In the genomic region with DNA sequence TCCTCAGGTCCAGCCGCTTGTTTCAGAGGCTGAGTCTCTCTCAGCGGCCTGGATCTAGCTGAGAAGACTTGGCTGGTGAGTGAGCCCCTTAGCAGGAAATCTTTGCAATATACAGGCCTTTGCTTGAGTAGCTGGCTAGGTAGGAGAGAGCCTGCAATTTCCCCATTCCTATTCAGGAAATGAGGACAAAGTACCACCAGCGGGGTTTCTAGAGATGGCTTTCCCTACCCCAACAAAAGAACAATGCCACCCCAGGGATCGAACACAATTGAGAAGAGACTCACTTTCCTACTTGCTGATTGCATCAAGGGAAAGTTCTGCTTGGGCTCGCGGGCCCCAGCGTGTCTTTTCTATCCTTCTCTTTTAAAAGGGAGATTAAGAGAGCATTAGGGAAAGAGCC, we compare ENCODE assay signal across 24 mouse cellular contexts. TPM values are rescaled to one million over a fixed set of nuclear protein-coding genes. Genes with fewer than 3 reads are reported as not detected.
A peak's percentile ranks its signal among the peaks of the same experiment; 100 is the strongest.
DNase-seq lines count a peak whose midpoint lies in the region; ATAC-seq lines count a peak whose summit lies in the region.
"Had no signal": no experiment of that assay in that cellular context is flagged by ENCODE, and none has a peak within 500 bp of the region (broad histone marks: within the 10 kb centered on the region; RNA-seq: fewer than 3 reads in every experiment).

No protein-coding gene starts in this region.

- no peak overlapping the region for H3K27ac ChIP-seq in forebrain, embryonic 10.5 days
- no peak overlapping the region for H3K27ac ChIP-seq in forebrain, embryonic 13.5 days
- no peak overlapping the region for H3K27ac ChIP-seq in midbrain, embryonic 14.5 days (replicated peaks; ENCODE audit: low read depth, low read length)
- no peak overlapping the region for H3K27ac ChIP-seq in midbrain, embryonic 16.5 days (ENCODE audit: low read length)
- H3K27ac ChIP-seq in neural tube, embryonic 15.5 days (replicated peaks) = no peak overlapping the region
- H3K27ac ChIP-seq: embryonic facial prominence, embryonic 12.5 days; heart, embryonic 15.5 days; kidney, embryonic 15.5 days; layer of hippocampus, adult 2 months; limb, embryonic 13.5 days; lung, embryonic 15.5 days; midbrain, embryonic 12.5 days had no signal

- no peaks in the 10 kb centered on the region for H3K36me3 ChIP-seq in forebrain, embryonic 10.5 days (replicated peaks)
- H3K36me3 ChIP-seq in forebrain, embryonic 13.5 days (ENCODE audit: poor library complexity, severe bottlenecking) = no peaks in the 10 kb centered on the region
- no peaks in the 10 kb centered on the region for H3K36me3 ChIP-seq in midbrain, embryonic 14.5 days (ENCODE audit: control insufficient read depth, insufficient read depth, low read length)
- H3K36me3 ChIP-seq in midbrain, embryonic 16.5 days (ENCODE audit: control insufficient read depth, insufficient read depth, low read length) = no peaks in the 10 kb centered on the region
- no peaks in the 10 kb centered on the region for H3K36me3 ChIP-seq in neural tube, embryonic 15.5 days
- H3K36me3 ChIP-seq: embryonic facial prominence, embryonic 12.5 days; heart, embryonic 15.5 days; kidney, embryonic 15.5 days; limb, embryonic 13.5 days; lung, embryonic 15.5 days; midbrain, embryonic 12.5 days had no signal

- ATAC-seq in forebrain, embryonic 13.5 days = no peak
- no peak for ATAC-seq in midbrain, embryonic 14.5 days (ENCODE audit: low FRiP score, low TSS enrichment)
- ATAC-seq in midbrain, embryonic 16.5 days = no peak
- no peak for ATAC-seq in activated CD4-positive, CD25-positive, alpha-beta regulatory T cell, adult 4 months
- ATAC-seq in neural tube, embryonic 15.5 days (ENCODE audit: low FRiP score) = no peak
- ATAC-seq: hindbrain, embryonic 16.5 days had no signal

- H3K9ac ChIP-seq in forebrain, embryonic 13.5 days = no peak overlapping the region
- no peak overlapping the region for H3K9ac ChIP-seq in midbrain, embryonic 14.5 days (replicated peaks; ENCODE audit: low read length)
- no peak overlapping the region for H3K9ac ChIP-seq in midbrain, embryonic 16.5 days (ENCODE audit: low read depth, low read length)
- no peak overlapping the region for H3K9ac ChIP-seq in neural tube, embryonic 15.5 days (replicated peaks)
- H3K9ac ChIP-seq: embryonic facial prominence, embryonic 12.5 days; heart, embryonic 15.5 days; kidney, embryonic 15.5 days; limb, embryonic 13.5 days; lung, embryonic 15.5 days; midbrain, embryonic 12.5 days had no signal

- peaks cover 5% of the 10 kb centered on the region; the same call in 1 of the 2 replicates for H3K9me3 ChIP-seq in forebrain, embryonic 10.5 days
- no peaks in the 10 kb centered on the region for H3K9me3 ChIP-seq in forebrain, embryonic 13.5 days (replicated peaks)
- no peaks in the 10 kb centered on the region for H3K9me3 ChIP-seq in midbrain, embryonic 14.5 days (ENCODE audit: control insufficient read depth, low read length)
- no peaks in the 10 kb centered on the region for H3K9me3 ChIP-seq in midbrain, embryonic 16.5 days (replicated peaks; ENCODE audit: control insufficient read depth, low read length, poor library complexity, severe bottlenecking)
- no peaks in the 10 kb centered on the region for H3K9me3 ChIP-seq in neural tube, embryonic 15.5 days (replicated peaks)
- H3K9me3 ChIP-seq: embryonic facial prominence, embryonic 12.5 days; heart, embryonic 15.5 days; kidney, embryonic 15.5 days; limb, embryonic 13.5 days; lung, embryonic 15.5 days; midbrain, embryonic 12.5 days had no signal

- H3K4me2 ChIP-seq in forebrain, embryonic 13.5 days = no peak overlapping the region
- H3K4me2 ChIP-seq in midbrain, embryonic 14.5 days (ENCODE audit: low read length) = no peak overlapping the region
- no peak overlapping the region for H3K4me2 ChIP-seq in midbrain, embryonic 16.5 days (ENCODE audit: low read length)
- no peak overlapping the region for H3K4me2 ChIP-seq in neural tube, embryonic 15.5 days
- H3K4me2 ChIP-seq: embryonic facial prominence, embryonic 12.5 days; heart, embryonic 15.5 days; kidney, embryonic 15.5 days; limb, embryonic 13.5 days; liver, embryonic 11.5 days; lung, embryonic 15.5 days; midbrain, embryonic 12.5 days had no signal

- peak; percentile 36 for DNase-seq in forebrain, embryonic 10.5 days (ENCODE audit: extremely low spot score, low spot score)
- peak; percentile 16 for DNase-seq in midbrain, embryonic 14.5 days
- DNase-seq in embryo, embryonic 10.5 days (ENCODE audit: low spot score) = peak; percentile 27
- DNase-seq: adrenal gland, postnatal 14 days; cerebellum, adult 18-20 months; kidney, adult 18-20 months; kidney, postnatal 25 days; lung, postnatal 36 days; right cerebral cortex, postnatal 4 days; thymus, postnatal 4 days had no signal

- H3K4me1 ChIP-seq in forebrain, embryonic 10.5 days = peaks cover 28% of the 10 kb centered on the region
- H3K4me1 ChIP-seq in forebrain, embryonic 13.5 days = peaks cover 3% of the 10 kb centered on the region; the same call in 1 of the 2 replicates
- H3K4me1 ChIP-seq in midbrain, embryonic 14.5 days (ENCODE audit: control insufficient read depth, insufficient read depth, low read length) = no peaks in the 10 kb centered on the region
- no peaks in the 10 kb centered on the region for H3K4me1 ChIP-seq in midbrain, embryonic 16.5 days (ENCODE audit: control insufficient read depth, insufficient read depth, low read length)
- H3K4me1 ChIP-seq in neural tube, embryonic 15.5 days = no peaks in the 10 kb centered on the region; the same call in 1 of the 2 replicates
- H3K4me1 ChIP-seq: embryonic facial prominence, embryonic 12.5 days; heart, embryonic 15.5 days; limb, embryonic 13.5 days; lung, embryonic 15.5 days had no signal

- H3K27me3 ChIP-seq in forebrain, embryonic 10.5 days (ENCODE audit: poor library complexity, severe bottlenecking) = peaks cover 32% of the 10 kb centered on the region
- no peaks in the 10 kb centered on the region for H3K27me3 ChIP-seq in forebrain, embryonic 13.5 days
- H3K27me3 ChIP-seq in midbrain, embryonic 14.5 days (ENCODE audit: control insufficient read depth, insufficient read depth, low read length) = no peaks in the 10 kb centered on the region
- no peaks in the 10 kb centered on the region for H3K27me3 ChIP-seq in midbrain, embryonic 16.5 days (ENCODE audit: control insufficient read depth, insufficient read depth, low read depth, low read length)
- no peaks in the 10 kb centered on the region for H3K27me3 ChIP-seq in neural tube, embryonic 15.5 days (replicated peaks)
- H3K27me3 ChIP-seq: embryonic facial prominence, embryonic 12.5 days; heart, embryonic 15.5 days; kidney, embryonic 15.5 days; lung, embryonic 15.5 days had no signal

- no peak overlapping the region for H3K4me3 ChIP-seq in forebrain, embryonic 10.5 days
- H3K4me3 ChIP-seq in forebrain, embryonic 13.5 days = no peak overlapping the region
- no peak overlapping the region for H3K4me3 ChIP-seq in midbrain, embryonic 14.5 days (replicated peaks; ENCODE audit: low read depth, low read length)
- H3K4me3 ChIP-seq in midbrain, embryonic 16.5 days (ENCODE audit: low read depth, low read length) = no peak overlapping the region
- H3K4me3 ChIP-seq in neural tube, embryonic 15.5 days (replicated peaks) = no peak overlapping the region
- H3K4me3 ChIP-seq: embryonic facial prominence, embryonic 12.5 days; heart, embryonic 15.5 days; kidney, embryonic 15.5 days; layer of hippocampus, adult 2 months; limb, embryonic 13.5 days; lung, embryonic 15.5 days; midbrain, embryonic 12.5 days had no signal

- 5% methylated on average over 7 of the region's 7 CpGs for WGBS in forebrain, embryonic 10.5 days
- 5% methylated on average over 7 of the region's 7 CpGs for WGBS in forebrain, embryonic 13.5 days
- 1% methylated on average over 7 of the region's 7 CpGs for WGBS in midbrain, embryonic 14.5 days
- 6% methylated on average over 7 of the region's 7 CpGs for WGBS in midbrain, embryonic 16.5 days
- WGBS in neural tube, embryonic 15.5 days = 8% methylated on average over 7 of the region's 7 CpGs

RNA-seq across cellular contexts. Expression of a gene that starts 35.5 kb away (rescaled TPM):
- 1.6 and 1.8 TPM in 2 replicates for polyA plus RNA-seq in forebrain, embryonic 10.5 days (2016; fragmentation: Nextera tagmentation; extraction: Ambion mirVana)
- polyA plus RNA-seq in forebrain, embryonic 13.5 days (2015; fragmentation: Nextera tagmentation; extraction: Ambion mirVana) = 8.3 and 14.3 TPM in 2 replicates
- polyA plus RNA-seq in midbrain, embryonic 14.5 days (2014; fragmentation: Nextera tagmentation; extraction: Ambion mirVana) = 2.6 and 3.0 TPM in 2 replicates
- polyA plus RNA-seq in midbrain, embryonic 16.5 days (2015; fragmentation: Nextera tagmentation; extraction: Ambion mirVana) = 2.1 and 3.8 TPM in 2 replicates
- polyA plus RNA-seq in activated CD4-positive, CD25-positive, alpha-beta regulatory T cell, adult 4 months (2017; shearing (Covaris generic)) = under 1 TPM in 1 of 2 experiments, not detected in 1; 0.24 TPM
- 2.5 and 2.9 TPM in 2 replicates for polyA plus RNA-seq in neural tube, embryonic 15.5 days (2015; fragmentation: Nextera tagmentation; extraction: Ambion mirVana)
- polyA plus RNA-seq: spleen, adult 2 months had no signal
